Mouse (Mus musculus) ES-E14 (cell line): Measurements from ENCODE around the gene Cmya5. TPM values are rescaled to one million over a fixed set of nuclear protein-coding genes. Genes with fewer than 3 reads are reported as not detected.
A peak's percentile ranks its signal among the peaks of the same experiment; 100 is the strongest.

Source experiments
- DNase-seq: peaks from one replicate; pipeline ENCODE4 v3.0.0-alpha.2; 2013; ENCODE audit warnings: low read depth, low spot score
- H3K27ac ChIP-seq: 2 replicates; pipeline ENCODE4 v1.5.1; 2012; ENCODE audit warnings: low read depth, mild to moderate bottlenecking, low read length, moderate library complexity, mixed read lengths; ENCODE audit not compliant: poor library complexity, insufficient read depth, severe bottlenecking
- H3K36me3 ChIP-seq: 2 replicates; pipeline ENCODE4 v1.6.1; 2012; ENCODE audit warnings: mild to moderate bottlenecking, low read length, moderate library complexity, mixed read lengths; ENCODE audit not compliant: control insufficient read depth, poor library complexity, insufficient read depth, severe bottlenecking
- H3K4me1 ChIP-seq, 2 experiments: fragments of 150-350 bp in 1 of 2; sonication (generic) in 1 of 2; 2 replicates each; pipeline ENCODE4 v1.6.1; 2012; ENCODE audit warnings: low read length in 2 of 2, mild to moderate bottlenecking in 1 of 2, mixed read lengths in 1 of 2; ENCODE audit not compliant: control insufficient read depth in 2 of 2, insufficient read depth in 2 of 2, poor library complexity in 1 of 2
- H3K4me3 ChIP-seq, 2 experiments: fragments of 150-350 bp in 1 of 2; sonication (generic) in 1 of 2; 2 replicates each; pipeline ENCODE4 v1.5.1; 2012; ENCODE audit warnings: low read length in 2 of 2, low read depth in 1 of 2, mild to moderate bottlenecking in 1 of 2, mixed read lengths in 1 of 2; ENCODE audit not compliant: insufficient read depth in 1 of 2, poor library complexity in 1 of 2, severe bottlenecking in 1 of 2
- H3K9ac ChIP-seq: 2 replicates; pipeline ENCODE4 v1.6.1; 2012; ENCODE audit warnings: low read depth, mild to moderate bottlenecking, low read length, mixed read lengths; ENCODE audit not compliant: poor library complexity, insufficient read depth, severe bottlenecking
- H3K9me3 ChIP-seq: fragments of 150-350 bp; sonication (generic); 2 replicates; pipeline ENCODE4 v1.6.1; 2012; ENCODE audit warnings: low read depth, mild to moderate bottlenecking, low read length; ENCODE audit not compliant: control insufficient read depth, insufficient read depth
- CHD2 ChIP-seq: IDR thresholded peaks from 2 replicates; pipeline ENCODE4 v1.6.1; 2014; ENCODE audit warnings: mild to moderate bottlenecking, low read depth, low read length, inconsistent platforms
- HCFC1 ChIP-seq: IDR thresholded peaks from 2 replicates; pipeline ENCODE4 v1.6.1; 2012; ENCODE audit warnings: low read length, inconsistent platforms, borderline replicate concordance; ENCODE audit not compliant: insufficient read depth
- MAFK ChIP-seq: IDR thresholded peaks from 2 replicates; pipeline ENCODE4 v1.6.1; 2014; ENCODE audit warnings: mild to moderate bottlenecking, low read depth, low read length, inconsistent platforms; ENCODE audit not compliant: insufficient read depth
- ZC3H11A ChIP-seq: IDR thresholded peaks from 2 replicates; pipeline ENCODE4 v1.6.1; 2012; ENCODE audit warnings: low read depth, mild to moderate bottlenecking, inconsistent platforms, low read length, borderline replicate concordance
- ZNF384 ChIP-seq: IDR thresholded peaks from 2 replicates; pipeline ENCODE4 v1.6.1; 2012; ENCODE audit warnings: low read depth, low read length, inconsistent platforms
- in situ Hi-C, 2 experiments: fragments of 600-800 bp; cut with MboI; formaldehyde crosslinking; loops; one replicate each; pipeline ENCODE4 v1.15.1; 2025; ENCODE audit warnings: low sequenced_read_pairs in 2 of 2, inconsistent platforms in 1 of 2; ENCODE audit not compliant: unreplicated experiment in 2 of 2
- total RNA-seq: library from RNA; depleted of rRNA; stranded (reverse); fragments of 300-350 nt; gene quantifications from 2 replicates; pipeline ENCODE4 v1.2.3, GENCODE M21; 2012

The Cmya5 gene
- total RNA-seq, 1 experiment = 0.49 TPM

GRCm38 (mm10) chr13:93102340-93103090 lies 42.0 kb downstream of the Cmya5 start:
- TF ChIP-seq CHD2 (no peak), ZC3H11A (no peak), ZNF384 (no peak), HCFC1 (no peak), MAFK (no peak)
- in situ Hi-C loops = no loop called here
- Histone ChIP-seq H3K4me3 (no peak overlapping the region), H3K4me1 (no peaks in the 10 kb centered on the region), H3K36me3 (no peaks in the 10 kb centered on the region), H3K9me3 (no peaks in the 10 kb centered on the region), H3K9ac (no peak overlapping the region), H3K27ac (peak overlapping the region; percentile 53; the same call in 1 of the 2 replicates)
- peak; percentile 40 for DNase-seq

- H3K4me1 ChIP-seq = no peaks in the 10 kb centered on the region
- in situ Hi-C loops = no loop called here
- H3K9ac ChIP-seq = no peak overlapping the region
- H3K36me3 ChIP-seq = no peaks in the 10 kb centered on the region
- DNase-seq = no peak
- H3K9me3 ChIP-seq = no peaks in the 10 kb centered on the region
- H3K4me3 ChIP-seq = no peak overlapping the region
- no peak overlapping the region for H3K27ac ChIP-seq
- no peak for TF ChIP-seq ZNF384
- no peak for TF ChIP-seq ZC3H11A
- TF ChIP-seq HCFC1 = no peak
- no peak for TF ChIP-seq CHD2
- TF ChIP-seq MAFK = no peak
These were observed 45.9 kb downstream of the Cmya5 start for GRCm38 (mm10) chr13:93098596-93098995.

- no peaks in the 10 kb centered on the region for H3K4me1 ChIP-seq
- TF ChIP-seq ZNF384 (no peak), ZC3H11A (no peak), MAFK (no peak), CHD2 (no peak), HCFC1 (no peak)
- H3K9me3 ChIP-seq = no peaks in the 10 kb centered on the region
- in situ Hi-C loops = no loop called here
- peak; percentile 43 for DNase-seq
- no peaks in the 10 kb centered on the region for H3K36me3 ChIP-seq
- no peak overlapping the region for H3K4me3 ChIP-seq
- H3K27ac ChIP-seq = no peak overlapping the region
- H3K9ac ChIP-seq = no peak overlapping the region
These were observed 47.9 kb downstream of the Cmya5 start for GRCm38 (mm10) chr13:93096643-93097042.

GRCm38 (mm10) chr13:93095097-93095791 lies 49.3 kb downstream of the Cmya5 start:
- H3K4me3 ChIP-seq = no peak overlapping the region
- no peak for DNase-seq
- in situ Hi-C loops = no loop called here
- no peaks in the 10 kb centered on the region for H3K36me3 ChIP-seq
- H3K9me3 ChIP-seq = no peaks in the 10 kb centered on the region
- TF ChIP-seq ZC3H11A (no peak), ZNF384 (no peak), HCFC1 (no peak), MAFK (no peak), CHD2 (no peak)
- no peak overlapping the region for H3K9ac ChIP-seq
- no peak overlapping the region for H3K27ac ChIP-seq
- H3K4me1 ChIP-seq = no peaks in the 10 kb centered on the region
